Mouse (Mus musculus): ENCODE results near the gene Tbl1xr1.

The Tbl1xr1 gene

DNA sequence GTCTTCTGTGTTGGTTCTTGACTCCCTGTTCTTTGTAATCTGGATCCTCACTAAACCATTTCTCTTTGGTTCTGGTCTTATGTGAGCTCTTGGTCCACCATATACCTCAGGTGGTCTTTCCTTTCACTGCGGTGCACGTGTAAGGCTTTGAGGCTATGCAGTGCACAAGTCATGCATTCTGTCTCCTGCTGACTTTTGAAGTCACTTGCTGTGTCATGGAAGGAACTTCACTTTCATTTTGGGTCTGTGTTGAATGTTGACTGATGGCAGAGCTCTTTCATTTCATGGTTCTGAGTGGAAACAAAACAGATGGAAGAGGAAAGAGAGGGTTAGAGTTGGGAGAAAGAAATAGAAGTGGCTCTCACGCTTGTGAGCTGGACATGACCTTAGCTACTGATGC is 13.4 kb downstream of the Tbl1xr1 start:
- no peak for DNase-seq (ENCODE audit: low spot score in 2 of 2)

DNA sequence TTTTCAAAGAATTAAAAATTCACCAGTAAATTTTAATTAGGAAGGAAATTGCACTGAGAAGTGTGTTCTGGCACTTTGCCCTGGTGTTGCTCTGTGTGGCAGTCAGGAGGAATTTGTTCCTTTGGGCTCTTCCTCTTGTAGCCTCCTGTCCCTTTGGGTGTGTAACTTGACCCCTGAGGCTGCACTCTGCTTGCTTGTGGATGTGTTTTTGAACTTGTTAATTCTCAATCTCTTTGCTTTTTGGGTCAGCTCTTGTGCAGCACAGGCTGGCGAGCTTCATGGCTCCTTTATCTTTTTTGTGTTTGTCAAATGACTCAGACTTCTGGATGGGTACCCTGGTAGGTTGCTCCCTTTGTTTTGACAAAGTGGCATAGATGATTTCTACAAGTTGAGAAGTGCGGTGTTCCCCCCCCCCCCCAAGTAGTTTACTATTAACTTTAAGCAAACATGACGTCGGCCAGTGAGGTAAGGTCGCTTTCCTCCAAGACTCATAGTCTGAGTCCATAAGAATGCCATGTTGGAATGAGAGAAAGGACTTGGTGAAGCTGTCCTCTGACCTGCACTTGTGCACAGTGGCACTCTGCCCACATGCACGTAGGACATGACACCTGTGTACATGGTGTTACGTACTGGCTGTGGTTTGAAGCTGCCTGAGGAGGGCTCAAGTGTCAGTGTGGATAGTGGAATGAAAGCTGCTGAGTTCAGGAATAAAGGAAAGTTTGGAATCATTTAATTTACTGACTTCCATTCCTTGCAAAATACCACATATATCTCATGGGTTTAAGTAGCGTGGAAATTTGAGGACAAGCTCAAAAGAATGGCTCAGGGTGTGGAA is 14.2 kb downstream of the Tbl1xr1 start:
- no peak for DNase-seq (ENCODE audit: low spot score in 2 of 2)

DNA sequence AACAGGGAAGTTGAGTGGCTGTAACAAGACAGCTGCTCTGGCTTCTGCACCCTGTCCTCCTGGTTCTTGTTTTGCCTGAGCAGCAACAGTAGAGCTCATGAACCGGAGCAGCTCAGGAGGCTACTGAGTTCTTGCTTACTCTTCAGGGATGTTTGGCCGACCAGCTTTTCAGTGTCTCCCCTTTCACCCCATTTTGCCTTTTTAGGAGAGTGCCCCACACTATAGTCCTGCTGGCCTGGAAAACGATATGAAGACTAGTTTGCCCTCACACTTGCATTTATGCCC is 14.8 kb downstream of the Tbl1xr1 start:
- no peak for DNase-seq (ENCODE audit: low spot score in 2 of 2)

DNA sequence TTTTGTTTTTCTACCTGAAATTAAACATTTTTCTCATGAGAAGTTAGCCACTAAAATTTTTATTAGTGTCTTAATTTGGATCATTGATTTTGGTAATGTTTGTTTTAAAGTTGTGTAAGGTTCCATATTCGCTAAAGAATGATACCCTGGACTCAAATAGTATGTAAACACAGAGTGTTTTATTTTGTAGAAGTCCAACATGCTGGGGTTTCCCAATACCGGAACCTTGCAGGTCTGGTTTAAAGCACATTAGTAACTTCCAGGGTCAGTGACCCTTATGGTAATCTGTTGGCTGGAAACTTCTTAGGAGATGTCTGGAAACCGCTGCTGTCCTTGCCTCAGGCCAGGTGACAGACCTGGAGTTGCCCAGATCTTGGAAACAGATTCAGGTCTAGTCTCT is 15.2 kb downstream of the Tbl1xr1 start:
- no peak for DNase-seq (ENCODE audit: low spot score in 2 of 2)

DNA sequence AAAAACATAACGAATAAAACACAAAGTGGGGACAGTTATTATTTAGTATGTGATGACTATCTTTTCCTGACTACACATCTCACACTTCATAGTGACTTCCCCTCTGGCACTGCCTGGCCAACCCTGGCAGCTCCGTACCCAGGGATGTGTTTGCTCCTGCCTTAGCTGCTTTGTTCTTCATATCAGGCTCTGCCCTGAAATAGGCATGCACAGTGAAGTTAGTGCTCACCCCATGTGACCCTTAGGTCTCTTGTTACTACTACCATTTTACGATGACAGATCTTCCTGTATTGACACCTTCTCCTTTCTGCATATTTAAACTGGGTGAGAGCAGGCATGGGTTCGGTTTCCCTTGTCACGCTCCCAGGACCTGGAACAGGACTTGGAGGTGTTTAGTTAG is 16.3 kb downstream of the Tbl1xr1 start:
- DNase-seq (ENCODE audit: low spot score in 2 of 2): no peak

DNA sequence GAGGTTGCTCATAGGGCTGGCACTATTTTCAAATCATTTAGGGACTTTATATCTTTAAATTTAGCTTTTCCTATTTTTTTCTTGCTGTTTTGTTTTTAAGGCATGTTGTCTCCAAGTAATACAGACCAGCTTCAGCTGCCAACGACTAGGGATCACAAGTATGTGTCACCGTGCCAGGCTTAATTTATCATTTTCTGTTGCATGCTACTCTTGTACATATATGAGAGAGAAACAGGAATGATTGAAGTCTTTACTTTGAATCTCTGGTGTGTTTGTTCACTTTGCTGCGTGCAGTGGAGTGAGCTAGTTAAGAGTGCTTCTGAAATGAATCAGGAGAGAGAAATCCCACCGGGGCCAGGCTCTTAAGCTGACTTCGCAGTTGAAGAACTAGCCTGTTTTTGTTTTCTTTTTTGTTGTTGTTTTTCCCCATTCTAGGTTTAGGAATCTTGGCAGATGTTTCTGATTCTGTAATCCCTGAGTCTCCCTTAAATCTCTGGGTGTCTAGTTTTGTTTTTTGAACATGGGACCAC is 27.6 kb downstream of the Tbl1xr1 start:
- no peak for DNase-seq (ENCODE audit: low spot score in 2 of 2)

DNA sequence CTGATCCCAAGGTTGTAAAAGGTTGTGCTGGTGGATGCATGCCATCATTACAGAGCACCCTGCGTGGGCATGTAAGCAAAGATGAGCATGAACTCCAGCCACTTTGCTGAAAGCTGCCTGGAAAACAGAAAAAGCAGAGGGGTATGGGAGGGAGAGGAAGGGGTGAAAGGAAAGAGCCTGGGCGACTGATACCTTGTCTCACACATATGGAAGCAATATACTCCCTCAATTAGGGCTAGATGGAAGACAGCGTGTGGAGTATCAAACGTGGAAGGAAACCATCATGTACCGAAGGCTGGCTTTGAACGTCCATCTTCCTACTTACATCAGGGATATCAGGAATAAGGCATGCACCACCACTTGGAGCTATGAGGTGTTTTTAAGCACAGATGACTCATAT is 29.0 kb downstream of the Tbl1xr1 start:
- DNase-seq (ENCODE audit: low spot score in 2 of 2): no peak

DNA sequence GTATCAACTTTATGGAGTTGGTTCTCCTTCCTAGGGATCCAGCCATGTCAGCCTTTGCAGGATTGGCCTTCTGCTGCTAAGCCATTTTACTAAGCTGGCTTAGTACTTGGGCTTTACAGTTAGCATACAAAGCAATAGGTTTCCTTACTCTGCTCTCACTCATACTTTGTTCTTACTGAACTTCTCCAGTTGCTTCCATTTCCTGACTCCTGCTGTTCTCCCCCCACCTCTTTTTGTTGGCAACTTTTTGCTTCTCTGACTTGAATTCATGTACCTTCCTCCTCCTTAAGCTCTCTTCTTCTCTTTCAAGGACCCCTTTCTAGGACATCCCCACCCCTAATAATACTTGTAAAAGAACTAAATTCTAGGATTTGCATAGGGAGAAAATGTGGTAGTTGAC is 31.6 kb downstream of the Tbl1xr1 start:
- no peak for DNase-seq (ENCODE audit: low spot score in 2 of 2)

DNA sequence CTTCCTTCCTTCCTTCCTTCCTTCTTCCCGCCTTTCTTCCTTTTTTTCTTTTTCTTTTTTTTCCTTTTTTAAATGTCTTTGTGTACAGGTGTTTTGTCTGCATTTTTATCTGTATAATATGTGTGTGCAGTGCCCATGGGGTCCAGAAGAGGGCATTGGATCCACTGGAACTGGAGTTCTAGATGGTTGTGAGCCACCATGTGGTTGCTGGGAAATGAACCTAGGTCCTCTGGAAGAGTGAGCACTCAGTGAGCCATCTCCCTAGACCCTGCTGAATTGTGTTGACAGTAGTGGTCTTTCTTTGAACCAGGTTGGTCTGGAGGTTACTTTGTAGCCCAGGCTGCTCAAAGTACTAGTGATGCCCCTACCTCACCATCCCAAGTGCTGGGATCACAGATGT is 33.2 kb downstream of the Tbl1xr1 start:
- DNase-seq (ENCODE audit: low spot score in 2 of 2): no peak

DNA sequence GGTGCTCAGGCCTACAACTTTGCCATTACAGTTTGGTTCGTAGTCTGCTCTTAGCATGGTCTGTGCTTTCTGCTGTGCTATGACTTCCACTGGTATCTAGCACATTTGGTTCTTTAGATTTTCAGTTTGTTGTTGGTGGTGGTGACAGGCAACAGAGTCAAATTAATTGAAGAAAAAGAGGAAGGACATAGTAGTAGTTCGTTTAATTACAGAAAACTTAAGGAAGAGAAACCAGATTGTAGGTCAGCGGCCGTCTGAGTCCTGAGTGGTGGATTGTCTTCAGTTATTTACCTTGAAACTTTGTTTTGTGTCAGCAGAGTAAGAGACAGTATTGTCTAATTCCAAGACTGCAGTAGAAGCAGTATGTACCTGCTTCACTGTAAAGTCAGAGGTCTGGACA is 37.3 kb downstream of the Tbl1xr1 start:
- DNase-seq (ENCODE audit: low spot score in 2 of 2): no peak

DNA sequence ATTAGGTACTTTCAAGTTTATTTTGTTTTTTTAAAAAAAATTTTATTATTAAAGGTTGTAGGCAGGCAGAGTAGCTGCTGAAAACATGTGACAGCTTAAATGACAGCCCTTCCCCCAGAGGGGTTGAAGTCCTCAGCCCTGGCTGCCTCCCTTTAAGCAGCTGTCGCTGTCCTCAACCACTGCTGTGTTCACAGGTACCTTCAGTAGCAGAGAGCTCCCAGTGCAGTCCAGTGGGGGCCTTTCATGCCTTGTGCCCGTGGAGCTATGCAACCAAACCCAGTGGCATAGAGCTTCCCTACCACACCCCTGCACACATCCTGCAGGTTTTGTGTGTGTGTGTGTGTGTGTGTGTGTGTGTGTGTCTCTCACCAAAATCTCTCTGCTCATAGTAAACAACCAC is 38.8 kb downstream of the Tbl1xr1 start:
- DNase-seq (ENCODE audit: low spot score in 2 of 2): no peak

DNA sequence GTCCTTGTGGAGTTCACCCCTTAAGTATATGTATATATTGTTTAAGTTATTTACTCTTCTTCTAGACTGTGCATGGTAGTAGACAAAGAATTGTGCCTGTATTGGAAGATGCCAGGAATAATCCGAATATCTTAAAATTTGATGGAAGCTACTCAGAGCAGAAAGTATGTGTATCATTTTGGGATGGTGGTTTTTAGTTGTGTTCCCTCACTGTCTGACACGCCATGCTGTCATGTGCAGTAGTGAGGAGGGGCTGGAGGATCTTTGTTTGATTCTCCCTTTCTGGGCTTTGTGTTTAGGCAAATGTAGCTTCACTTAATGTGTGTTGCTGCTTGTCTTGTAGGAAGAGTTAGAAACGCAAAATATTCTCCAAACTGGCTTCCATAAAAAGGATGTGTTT is 39.2 kb downstream of the Tbl1xr1 start:
- no peak for DNase-seq (ENCODE audit: low spot score in 2 of 2)

DNA sequence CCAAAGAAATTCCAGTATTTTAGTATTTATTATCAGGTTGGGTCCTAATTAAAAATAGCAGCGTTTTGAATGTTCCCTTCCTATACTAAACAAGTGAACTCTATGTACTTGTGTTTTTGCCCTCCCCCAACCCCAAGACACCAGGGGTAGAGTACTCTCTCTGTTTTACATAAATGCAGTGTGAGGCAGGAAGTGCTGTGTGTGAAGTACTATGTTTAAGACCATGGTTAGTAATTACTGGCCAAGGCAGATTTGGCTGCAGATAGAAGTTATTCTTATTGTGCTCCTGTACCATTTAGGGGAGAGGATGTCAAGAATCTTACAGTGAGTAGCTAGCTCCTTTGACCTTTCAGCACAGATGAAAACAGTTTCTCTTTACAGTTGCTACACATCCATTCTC is 39.7 kb downstream of the Tbl1xr1 start:
- no peak for DNase-seq (ENCODE audit: low spot score in 2 of 2)

DNA sequence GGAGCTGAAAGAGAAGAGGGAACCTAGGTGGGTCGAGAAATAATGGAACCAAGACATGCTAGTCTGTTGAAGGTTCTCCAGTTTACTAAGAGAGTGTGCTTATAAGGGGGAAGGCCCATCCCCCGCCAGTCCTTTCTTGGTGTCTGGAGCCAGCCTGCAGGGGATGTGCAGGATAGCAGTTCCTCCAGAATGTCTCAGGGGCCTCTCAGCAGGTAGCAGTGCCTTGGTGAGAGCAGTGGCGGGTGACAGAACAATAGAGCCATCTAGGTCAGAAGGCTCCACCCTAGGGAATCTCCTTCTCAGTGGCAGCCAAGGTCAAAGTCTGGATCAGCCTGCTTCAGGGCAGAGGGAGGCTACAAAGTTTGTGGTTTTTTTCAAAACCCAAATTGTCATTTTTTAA is 45.3 kb downstream of the Tbl1xr1 start:
- DNase-seq (ENCODE audit: low spot score in 2 of 2): no peak

DNA sequence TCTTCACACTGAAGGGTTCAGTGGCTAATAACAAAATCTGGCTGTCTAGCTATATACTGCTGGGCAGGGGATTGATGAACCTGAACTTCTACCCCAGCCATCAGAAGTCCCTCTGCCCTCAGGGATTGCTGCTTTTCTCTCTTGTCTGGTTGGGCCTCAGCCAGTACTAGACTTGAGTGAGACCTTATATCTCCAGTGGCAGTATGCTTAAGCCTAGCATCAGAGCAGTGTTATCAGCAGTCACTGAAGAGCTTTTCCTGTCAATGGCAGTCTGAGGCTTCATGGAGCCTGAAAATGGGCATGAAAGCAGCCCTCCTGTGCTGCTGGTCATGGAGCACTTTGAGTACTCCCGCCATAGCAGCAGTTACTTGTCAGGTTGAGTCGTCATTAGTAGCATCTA is 46.7 kb downstream of the Tbl1xr1 start:
- no peak for DNase-seq (ENCODE audit: low spot score in 2 of 2)

DNA sequence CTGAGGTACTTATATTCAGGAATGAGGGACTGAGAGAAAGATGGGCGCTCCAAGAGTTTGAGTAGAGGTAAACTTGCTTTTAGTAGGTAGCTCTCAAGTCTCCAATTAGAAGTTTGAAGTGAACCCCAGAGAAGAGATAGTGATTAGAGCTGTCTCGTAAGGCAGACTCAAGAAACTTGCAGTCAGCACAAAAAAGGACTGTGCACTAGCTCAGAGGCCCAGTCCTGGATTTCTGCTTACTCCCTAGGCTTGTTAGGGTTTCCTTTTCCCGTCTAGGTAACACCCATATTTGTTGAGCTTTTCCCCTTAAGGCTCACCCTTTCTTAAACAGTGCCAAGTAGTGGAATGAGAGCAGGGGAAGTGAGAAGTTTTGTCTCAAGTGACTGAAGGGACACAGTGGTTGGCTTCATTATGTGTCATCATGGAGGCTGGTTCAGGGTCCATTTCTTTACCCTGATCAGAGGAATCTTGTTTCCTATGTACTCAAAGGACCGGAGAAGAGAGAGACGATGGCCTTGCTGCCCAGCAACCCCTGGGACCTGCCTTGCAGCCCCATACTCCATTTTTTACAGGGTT is 49.9 kb downstream of the Tbl1xr1 start:
- DNase-seq (ENCODE audit: low spot score in 2 of 2): no peak

DNA sequence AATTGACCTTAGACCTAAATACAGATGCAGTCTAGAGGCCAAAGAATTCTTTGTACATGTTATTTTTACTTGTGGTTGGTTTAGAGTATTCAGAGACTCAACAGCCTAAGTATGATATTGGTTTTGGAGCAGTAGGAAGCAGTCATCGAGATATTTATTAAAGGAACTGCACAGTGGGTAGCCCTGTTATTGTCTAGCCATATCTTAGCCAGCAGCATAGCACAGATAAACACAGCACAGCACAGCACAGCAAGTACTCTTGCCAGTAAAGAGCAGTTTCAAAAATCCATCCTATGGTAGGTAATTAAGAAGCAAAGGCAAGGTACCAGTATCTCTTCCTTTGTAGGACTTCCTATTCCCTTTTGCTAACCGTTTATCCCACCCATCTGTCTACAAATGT is 54.8 kb downstream of the Tbl1xr1 start:
- DNase-seq (ENCODE audit: low spot score in 2 of 2): no peak

DNA sequence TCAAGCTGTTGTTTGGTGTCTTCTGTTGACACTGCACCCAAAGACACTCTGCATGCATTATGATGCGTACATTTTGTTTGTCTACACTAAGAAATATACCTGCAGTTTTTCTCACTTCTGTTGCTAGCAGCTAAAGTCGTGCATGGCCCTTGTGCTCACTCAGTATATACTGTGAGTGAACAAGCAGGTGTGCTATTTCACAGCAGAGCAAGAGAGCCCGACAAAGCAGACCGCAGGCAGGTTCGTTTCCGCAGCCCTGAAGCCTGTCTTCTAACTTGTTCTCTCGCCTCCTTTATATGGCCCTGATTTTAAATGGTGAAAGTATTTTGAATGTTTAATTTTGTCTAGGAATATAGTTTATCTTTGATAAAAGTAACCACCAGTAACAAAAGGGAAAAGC is 57.2 kb downstream of the Tbl1xr1 start:
- DNase-seq (ENCODE audit: low spot score in 2 of 2): no peak

DNA sequence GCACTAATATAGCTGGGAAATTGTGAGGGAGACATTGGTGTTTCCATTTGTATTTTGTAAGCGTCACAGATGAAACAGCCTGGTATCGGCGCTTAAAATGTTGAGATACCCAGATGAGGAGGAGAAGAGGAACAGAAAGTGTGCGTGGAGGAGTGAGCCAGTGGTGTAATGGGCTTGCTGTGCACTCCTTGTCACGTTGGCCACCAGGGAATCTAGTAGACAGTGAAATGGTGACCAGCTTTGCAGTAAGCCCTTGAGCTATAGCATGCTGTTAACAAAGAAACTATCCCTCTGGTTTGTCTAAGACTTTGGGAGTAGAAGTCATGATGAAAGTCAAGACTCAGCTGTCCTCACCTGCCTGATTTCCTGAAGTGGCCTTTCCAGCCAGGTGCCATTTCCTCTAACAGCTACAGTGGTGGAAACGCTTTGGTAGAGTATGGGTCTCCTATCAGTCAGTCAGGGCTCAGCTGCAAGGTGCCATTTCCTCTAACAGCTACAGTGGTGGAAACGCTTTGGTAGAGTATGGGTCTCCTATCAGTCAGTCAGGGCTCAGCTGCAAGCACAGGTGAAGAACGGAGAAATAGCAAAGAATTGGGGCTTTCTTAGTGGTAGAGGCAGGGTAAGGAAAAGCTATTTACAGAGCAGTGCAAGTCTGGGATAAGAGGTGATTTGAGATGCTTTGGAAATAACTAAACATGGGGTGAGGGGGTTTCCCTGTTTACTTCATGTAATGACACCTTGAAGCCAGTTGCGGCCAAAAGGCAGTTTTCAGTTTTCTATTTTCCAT is 61.5 kb downstream of the Tbl1xr1 start:
- DNase-seq (ENCODE audit: low spot score in 2 of 2): no peak

DNA sequence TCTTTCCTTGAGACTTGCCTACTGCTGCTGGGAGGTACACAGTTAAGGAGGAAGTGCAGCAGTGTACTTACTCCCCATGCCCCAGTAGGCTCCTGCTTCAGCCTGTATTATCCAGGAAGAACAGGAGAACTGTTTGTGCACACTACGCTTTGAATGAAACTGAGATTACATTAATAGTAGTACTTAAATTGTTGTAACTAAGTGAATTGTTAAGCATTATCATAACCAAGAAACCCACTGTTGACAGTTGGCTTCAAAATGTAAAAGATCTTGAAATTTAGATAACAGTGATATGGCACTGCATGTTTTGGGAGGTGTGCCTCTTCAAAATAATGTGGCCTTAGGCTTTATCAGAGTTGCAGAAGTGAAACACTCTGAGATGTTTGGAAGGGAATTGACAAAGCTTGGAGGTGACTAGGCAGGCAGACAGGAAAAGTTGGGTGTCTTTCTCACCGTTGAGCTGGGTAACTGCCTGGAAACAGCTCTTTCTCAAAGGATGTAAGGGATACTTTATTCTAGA is 62.2 kb downstream of the Tbl1xr1 start:
- no peak for DNase-seq (ENCODE audit: low spot score in 2 of 2)

DNA sequence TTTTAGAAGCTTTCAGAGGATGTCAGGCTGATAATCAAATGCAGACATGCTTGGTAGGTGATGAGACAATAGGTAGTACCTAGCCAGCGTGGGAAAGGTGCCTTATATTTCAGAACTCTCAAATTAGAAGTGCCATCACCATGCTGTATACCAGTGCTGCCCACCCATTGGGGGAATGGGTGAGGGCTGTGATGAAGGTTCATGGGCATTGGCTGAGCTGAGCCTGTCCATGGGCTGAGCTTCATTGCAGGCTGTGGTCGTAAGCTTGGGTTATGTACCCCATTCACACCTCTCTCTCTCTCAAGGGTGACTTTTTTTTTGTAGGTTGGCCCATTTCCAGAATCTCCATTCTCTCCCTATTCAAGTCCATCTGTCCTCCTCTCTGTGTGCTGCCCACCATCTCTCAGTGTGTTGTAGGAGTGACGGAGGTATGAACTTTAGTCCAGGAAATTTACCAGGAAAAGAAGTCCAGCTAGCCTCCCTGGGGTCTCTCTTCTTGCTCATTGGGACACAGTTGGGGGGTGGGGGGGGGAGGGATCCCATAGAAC is 63.7 kb downstream of the Tbl1xr1 start:
- DNase-seq (ENCODE audit: low spot score in 2 of 2): no peak

DNA sequence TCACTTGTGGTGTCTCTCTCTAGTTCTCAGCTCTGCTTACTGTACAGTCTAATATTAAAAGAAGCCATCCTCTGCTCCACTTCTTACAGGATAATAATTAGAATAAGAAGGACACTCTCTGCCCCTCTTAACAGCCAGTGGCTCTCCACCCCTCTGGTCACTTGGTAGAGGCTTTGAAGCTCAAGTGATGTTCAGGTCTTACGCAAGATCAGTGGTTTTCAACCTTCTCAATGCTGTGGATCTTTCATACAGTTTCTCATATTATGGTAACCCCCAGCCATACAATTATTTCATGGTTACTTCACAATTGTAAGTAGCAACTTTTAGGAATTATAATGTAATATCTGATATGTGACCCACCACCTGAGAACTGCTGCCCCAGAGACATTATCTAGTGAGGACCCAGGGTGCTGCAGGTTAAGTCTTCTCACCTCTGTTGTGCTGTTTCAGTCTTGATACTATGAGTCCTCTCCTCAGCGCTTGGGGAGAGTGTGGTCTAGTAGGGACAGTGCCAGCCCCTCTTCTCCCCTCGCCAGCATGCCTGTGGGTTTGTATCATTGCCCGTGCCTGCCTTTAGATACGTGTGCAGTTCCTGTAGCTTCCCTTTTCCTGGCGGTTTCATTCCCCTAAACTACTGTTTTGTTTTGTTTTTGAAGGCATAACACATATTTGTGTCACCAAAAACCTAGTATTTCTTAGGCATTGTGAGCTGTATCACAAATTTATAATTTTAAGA is 65.7 kb downstream of the Tbl1xr1 start:
- no peak for DNase-seq (ENCODE audit: low spot score in 2 of 2)
